Mouse (Mus musculus) embryonic fibroblast, embryonic 13.5 days (primary cell): ENCODE data around the gene Syt3.

Experiments
- CTCF ChIP-seq: IDR thresholded peaks from 2 replicates; pipeline ENCODE4 v1.5.1; 2011; ENCODE audit warnings: mild to moderate bottlenecking, control low read depth, low read length, moderate library complexity, borderline replicate concordance; ENCODE audit not compliant: insufficient read depth
- POLR2A ChIP-seq: IDR thresholded peaks from 2 replicates; pipeline ENCODE4 v1.6.1; 2011; ENCODE audit warnings: low read depth, mild to moderate bottlenecking, control low read depth, low read length, moderate library complexity

- TF ChIP-seq POLR2A (no peak), CTCF (no peak)
Observed at GRCm38 (mm10) chr7:44356590-44357481, 27.1 kb upstream of the Syt3 start.
